Mouse (Mus musculus) heart, postnatal 36 days (tissue): ENCODE data around the gene Gsg1l. TPM values are rescaled to one million over a fixed set of nuclear protein-coding genes. Genes with fewer than 3 reads are reported as not detected.

Experiments
- DNase-seq, 2 experiments: peaks; one replicate each; pipeline ENCODE4 v3.0.0; 2021 to 2022
- intact Hi-C: fragments of 180-260 bp; cut with DNase I; formaldehyde crosslinking; loops from one replicate; pipeline ENCODE4 v1.15.1; 2025
- total RNA-seq, 2 experiments: library from RNA; stranded (reverse); gene quantifications; 2 replicates each; pipeline ENCODE4 v1.2.3; 2021

Gsg1l gene
- total RNA-seq, 2 experiments from 2014 or later = 7.1 to 10.6 TPM

DNA sequence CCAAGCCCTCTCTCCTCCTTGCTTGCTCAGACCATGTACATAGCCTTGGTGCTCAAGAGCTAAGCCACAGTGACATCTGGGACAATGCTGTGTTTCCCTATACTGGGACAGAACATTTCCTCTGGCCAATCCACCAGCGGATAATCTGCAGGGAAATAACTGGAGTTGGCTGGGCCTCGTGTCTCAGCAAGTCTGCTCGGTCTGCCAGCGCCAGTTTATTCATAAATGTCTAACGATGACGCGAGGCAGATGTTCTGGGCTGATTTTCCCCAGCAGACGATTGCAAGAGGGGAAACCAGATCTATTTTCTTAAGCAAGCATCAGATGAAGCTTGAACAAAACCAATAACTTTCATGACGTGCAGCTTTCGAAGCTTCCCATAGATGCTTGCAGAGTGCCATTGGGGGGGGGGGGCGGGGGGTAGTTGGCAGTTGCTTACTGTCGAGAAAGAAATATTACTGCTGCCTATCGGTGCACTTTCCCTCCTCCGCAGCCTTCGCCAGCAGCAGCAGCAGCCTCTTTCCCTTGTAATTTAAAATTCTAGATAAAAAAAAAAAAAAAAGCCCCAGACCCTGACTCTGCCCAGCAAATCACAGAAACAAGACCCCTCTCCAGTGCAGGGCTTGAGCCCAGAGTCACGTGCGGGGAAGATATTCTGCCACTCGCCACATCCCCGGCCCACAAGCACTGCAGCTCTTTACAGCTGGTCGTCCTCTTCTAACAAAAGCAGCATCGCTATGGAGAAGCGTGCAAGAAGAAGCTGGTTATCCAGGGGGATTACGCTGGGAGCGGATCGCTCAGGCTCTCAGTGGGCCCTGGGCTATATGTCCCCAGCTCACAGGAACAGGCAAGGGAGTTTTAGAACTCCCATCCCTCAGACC lies 43.6 kb downstream of the Gsg1l start:
- peak in 1 of 2 experiments; percentile 20 for DNase-seq
- intact Hi-C loops = no loop called here

DNA sequence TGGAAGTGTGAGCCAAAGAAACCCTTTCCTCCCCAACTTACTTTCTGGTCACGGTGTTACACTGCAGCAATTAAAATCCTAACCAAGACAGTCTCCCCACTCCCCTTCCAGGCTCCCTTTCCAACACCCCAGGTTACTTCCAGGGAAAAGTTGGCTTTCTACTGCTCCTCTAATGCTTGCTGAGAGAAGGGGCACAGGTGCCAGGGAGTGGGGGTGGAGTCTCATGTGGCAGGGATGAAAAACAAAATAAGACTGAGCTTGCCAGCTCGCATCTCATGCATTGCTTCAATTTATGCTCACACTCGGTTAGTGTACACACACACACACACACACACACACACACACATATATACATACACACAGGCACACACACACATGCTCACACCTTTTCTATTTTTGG lies 46.9 kb downstream of the Gsg1l start:
- intact Hi-C loops = no loop called here
- DNase-seq = no peak

DNA sequence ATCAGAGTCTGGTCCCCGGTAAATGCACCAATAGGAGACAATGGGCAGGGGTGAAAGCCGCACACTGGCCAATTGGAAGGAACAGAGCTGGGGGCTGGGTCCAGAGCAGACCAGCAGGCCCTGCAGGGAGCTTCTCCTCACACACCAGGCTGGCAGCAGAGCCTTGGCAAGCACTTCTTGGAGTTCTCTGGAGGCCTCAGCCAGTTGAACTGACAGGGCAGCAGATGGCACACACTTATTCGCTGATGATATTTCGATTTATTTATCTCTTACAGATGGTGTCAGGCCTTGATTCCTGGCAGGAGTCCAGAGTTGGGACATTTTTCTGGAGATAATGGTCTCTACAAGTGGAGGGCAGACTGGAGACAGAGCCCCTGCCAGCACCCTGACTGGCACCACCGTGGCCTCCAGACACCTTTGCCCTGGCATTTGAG lies 49.4 kb downstream of the Gsg1l start:
- intact Hi-C loops = no loop called here
- no peak for DNase-seq

DNA sequence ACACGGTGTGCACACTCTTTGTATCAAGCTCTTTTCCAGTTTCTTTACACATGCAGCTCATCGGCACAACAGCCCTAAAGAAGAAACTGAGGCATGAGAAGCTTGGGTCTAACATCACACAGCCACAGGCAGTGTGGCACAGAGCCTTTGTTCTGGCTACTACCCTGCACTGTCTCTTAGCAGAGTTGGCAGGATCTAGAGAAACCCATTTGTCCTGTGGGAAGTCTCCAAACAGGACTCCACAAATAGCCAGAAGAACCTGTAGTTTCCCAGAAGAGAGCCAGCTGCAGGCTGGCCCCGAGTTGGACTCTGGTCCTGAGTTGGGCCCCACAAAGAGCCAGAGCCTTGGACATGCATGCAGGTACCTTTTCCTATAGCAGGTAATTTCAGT lies 49.9 kb downstream of the Gsg1l start:
- intact Hi-C loops = no loop called here
- no peak for DNase-seq

DNA sequence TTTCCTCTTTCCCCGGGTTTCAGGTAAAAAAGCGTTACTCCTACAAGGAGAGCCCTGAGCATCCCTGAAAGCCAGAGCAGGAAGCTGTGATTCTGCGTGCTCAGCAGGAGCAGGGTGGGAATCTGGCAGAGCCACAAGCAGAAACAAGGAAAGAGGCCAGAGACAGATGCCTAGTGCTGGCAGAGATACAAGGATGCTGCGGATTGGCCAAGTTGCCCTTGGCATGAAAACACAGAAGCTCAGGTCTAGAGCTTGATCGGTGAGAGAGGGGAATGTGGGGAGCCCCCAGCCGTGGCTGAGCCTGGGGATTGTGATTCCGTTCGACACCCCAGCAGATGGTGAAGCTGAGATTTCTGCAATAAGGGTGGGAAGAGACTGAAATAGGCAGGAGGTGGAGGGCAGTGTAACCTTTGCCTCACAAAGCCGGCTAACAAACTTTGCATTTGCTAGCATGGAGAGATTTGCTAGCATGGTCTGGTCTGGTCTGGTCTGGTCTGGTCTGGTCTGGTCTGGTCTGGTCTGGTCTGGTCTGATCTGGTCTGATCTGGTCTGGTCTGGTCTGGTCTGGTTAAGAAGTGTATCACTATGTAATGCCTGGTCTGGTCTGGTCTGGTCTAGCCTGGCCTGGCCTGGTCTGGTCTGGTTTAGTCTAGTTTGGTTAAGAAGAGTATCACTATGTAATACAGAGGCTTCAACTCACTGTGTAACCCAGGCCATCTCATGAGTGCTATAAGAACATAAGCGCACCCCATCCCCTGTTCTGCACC lies 50.4 kb downstream of the Gsg1l start:
- no peak for DNase-seq
- intact Hi-C loops = no loop called here

DNA sequence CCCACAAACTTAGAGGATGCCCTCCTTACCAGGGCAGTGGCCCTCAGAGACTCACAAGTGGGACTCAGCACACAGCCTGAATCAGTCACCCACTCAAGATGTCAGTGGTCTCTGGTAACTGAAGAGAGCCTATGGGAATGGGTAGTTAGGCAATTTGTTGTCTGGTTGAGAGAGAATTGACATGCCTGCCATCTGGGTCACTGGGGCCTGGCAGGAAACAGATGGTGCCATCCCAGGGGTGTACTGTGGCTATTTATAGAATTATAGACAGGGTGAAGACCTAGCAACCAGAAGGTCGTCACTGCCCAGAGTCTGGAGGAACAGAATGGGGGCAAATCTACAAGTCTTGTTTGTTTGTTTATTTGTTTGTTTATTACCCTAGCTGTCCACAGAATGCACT lies 54.8 kb downstream of the Gsg1l start:
- no peak for DNase-seq
- intact Hi-C loops = no loop called here

- intact Hi-C loops = no loop called here
- DNase-seq = no peak
Observed at GRCm38 (mm10) chr7:126026600-126026999, 55.6 kb downstream of the Gsg1l start.

- intact Hi-C loops = no loop called here
- no peak for DNase-seq
Observed at GRCm38 (mm10) chr7:126019966-126020365, 62.2 kb downstream of the Gsg1l start.

DNA sequence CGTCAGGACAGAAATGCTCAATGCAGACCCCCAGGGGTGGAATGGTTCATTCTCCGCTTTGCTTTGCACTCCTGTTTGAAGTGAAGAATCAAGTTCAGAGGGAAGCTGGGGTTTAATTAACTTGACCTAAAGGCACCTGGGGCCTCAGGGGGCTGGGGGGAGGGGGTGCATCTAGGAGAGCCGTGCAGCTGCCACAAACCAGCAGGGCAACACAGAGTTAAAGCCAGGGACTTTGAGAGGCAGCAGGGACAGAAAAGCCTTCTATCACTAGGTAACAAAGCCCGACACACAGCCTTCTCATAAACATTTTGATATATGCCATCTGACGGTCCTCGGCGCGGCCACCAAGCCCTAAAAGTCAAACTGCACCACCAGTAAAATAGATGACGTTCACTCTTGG lies 62.9 kb downstream of the Gsg1l start:
- DNase-seq = no peak
- intact Hi-C loops = no loop called here

GRCm38 (mm10) chr7:126017455-126017854 lies 64.8 kb downstream of the Gsg1l start:
- intact Hi-C loops = no loop called here
- DNase-seq = no peak

- no peak for DNase-seq
- intact Hi-C loops = no loop called here
Observed at GRCm38 (mm10) chr7:126012325-126013021, 69.7 kb downstream of the Gsg1l start.

DNA sequence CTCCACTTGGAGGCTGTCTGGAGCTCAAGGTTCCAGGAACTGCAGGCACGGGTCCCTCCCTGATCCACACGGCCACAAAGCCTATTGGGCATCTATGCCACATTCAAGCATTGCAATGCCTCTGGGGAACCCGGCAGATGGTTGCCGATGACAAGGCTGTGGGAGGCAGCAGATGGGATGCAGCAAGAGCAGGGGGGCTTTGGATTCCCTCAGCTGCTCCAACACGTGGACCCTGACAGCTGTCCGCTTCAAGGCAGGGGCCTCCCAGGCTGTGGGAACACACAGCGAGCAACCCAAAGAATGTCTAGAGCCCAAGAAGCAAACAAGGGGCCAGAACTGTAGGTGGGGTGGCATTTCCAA lies 73.4 kb downstream of the Gsg1l start:
- intact Hi-C loops = no loop called here
- DNase-seq = no peak

GRCm38 (mm10) chr7:126008139-126008788 lies 73.9 kb downstream of the Gsg1l start:
- intact Hi-C loops = no loop called here
- DNase-seq = no peak

GRCm38 (mm10) chr7:126007132-126007910 lies 74.9 kb downstream of the Gsg1l start:
- no peak for DNase-seq
- intact Hi-C loops = no loop called here

DNA sequence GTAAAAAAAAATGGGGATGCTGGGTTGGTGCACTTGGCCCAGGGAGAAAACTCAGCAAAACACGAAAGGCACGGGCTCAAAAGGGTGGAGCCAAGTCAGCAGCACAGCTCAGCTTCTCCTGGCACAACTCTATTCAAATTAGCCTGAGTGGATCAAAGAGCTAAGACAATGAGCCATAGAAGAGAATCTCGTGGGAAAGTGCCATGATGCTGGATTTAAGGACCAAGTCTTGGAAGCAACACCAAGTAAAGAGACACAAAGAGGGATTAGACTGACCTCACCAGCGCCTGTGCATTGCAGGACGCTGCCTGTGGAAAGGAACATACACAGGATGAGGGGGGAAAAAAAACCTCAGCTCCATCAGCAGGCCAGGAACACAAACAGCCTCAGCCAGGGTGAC lies 76.9 kb downstream of the Gsg1l start:
- intact Hi-C loops = no loop called here
- DNase-seq = no peak

- no peak for DNase-seq
- intact Hi-C loops = no loop called here
Observed at GRCm38 (mm10) chr7:126001683-126002082, 80.5 kb downstream of the Gsg1l start.

DNA sequence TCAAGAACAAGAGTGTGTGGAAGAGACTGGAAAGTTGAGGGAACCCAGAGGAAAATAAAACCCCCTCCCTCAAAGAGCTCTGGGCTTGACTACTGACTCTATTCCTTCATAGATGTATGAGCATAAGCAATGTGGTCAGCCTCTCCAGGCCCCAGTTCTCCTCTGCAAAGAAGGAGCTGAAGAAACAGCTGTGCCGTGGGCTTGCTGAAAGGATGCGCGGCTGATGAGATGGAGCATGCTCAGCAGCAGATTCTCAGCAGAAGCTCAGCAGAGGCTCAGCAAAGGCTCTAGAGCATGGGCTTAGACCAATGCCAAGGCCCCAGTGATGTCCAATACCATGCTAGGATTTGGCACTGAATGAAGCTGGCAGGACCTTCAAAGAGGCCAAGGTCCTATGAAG lies 82.3 kb downstream of the Gsg1l start:
- intact Hi-C loops = no loop called here

GRCm38 (mm10) chr7:125996151-125996550 lies 86.1 kb downstream of the Gsg1l start:
- DNase-seq = peak; percentile 45 to 53
- intact Hi-C loops = no loop called here

More for the DNA sequence above, 82.3 kb downstream of the Gsg1l start:
- no peak for DNase-seq

DNA sequence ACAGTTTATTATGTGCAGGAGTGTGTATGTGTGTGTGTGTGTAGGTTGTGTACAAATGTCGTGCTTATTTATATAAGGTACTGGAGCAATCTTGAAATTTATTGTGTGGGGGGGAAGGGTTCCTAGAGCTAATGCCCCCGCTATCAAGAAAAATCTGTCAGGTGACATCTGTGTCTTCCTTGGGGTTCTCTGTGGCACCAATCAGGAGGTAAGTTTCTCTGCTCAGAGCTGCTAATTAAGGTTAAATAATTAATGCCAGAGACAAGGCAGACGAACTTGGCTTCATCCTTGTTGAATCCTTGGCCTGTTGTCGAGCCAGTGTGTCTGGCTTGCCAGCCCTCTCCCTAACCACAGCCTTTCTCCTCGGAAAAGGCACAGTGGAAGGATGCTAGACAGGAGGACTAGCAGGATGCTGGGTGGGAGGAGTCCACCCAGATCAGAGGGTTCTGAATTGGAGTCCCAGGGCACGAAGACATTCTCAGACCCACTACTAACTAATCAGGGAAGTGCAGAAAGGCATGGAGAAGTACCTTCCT lies 89.8 kb downstream of the Gsg1l start:
- no peak for DNase-seq
- intact Hi-C loops = no loop called here

- DNase-seq = no peak
- intact Hi-C loops = no loop called here
Observed at GRCm38 (mm10) chr7:125991846-125992245, 90.4 kb downstream of the Gsg1l start.
